Mouse (Mus musculus) ES-E14 (cell line): ENCODE results near the gene Tff3.

Experiments
- CHD2 ChIP-seq: IDR thresholded peaks from 2 replicates; pipeline ENCODE4 v1.6.1; 2014; ENCODE audit warnings: mild to moderate bottlenecking, low read depth, low read length, inconsistent platforms
- HCFC1 ChIP-seq: IDR thresholded peaks from 2 replicates; pipeline ENCODE4 v1.6.1; 2012; ENCODE audit warnings: low read length, inconsistent platforms, borderline replicate concordance; ENCODE audit not compliant: insufficient read depth
- MAFK ChIP-seq: IDR thresholded peaks from 2 replicates; pipeline ENCODE4 v1.6.1; 2014; ENCODE audit warnings: mild to moderate bottlenecking, low read depth, low read length, inconsistent platforms; ENCODE audit not compliant: insufficient read depth
- ZC3H11A ChIP-seq: IDR thresholded peaks from 2 replicates; pipeline ENCODE4 v1.6.1; 2012; ENCODE audit warnings: low read depth, mild to moderate bottlenecking, inconsistent platforms, low read length, borderline replicate concordance

GRCm38 (mm10) chr17:31136821-31137220 lies 7.4 kb upstream of the Tff3 start:
- no peak for TF ChIP-seq ZC3H11A
- no peak for TF ChIP-seq HCFC1
- TF ChIP-seq CHD2, result no peak
- TF ChIP-seq MAFK, result no peak
